Mouse (Mus musculus) embryo, embryonic 11.5 days (tissue): ENCODE measurements around the gene Fancd2os.
A peak's percentile ranks its signal among the peaks of the same experiment; 100 is the strongest.

Experiments
- DNase-seq: peaks from one replicate; pipeline ENCODE4 v3.0.0-alpha.2; 2012; ENCODE audit warnings: low read depth, low spot score

The Fancd2os gene

DNA sequence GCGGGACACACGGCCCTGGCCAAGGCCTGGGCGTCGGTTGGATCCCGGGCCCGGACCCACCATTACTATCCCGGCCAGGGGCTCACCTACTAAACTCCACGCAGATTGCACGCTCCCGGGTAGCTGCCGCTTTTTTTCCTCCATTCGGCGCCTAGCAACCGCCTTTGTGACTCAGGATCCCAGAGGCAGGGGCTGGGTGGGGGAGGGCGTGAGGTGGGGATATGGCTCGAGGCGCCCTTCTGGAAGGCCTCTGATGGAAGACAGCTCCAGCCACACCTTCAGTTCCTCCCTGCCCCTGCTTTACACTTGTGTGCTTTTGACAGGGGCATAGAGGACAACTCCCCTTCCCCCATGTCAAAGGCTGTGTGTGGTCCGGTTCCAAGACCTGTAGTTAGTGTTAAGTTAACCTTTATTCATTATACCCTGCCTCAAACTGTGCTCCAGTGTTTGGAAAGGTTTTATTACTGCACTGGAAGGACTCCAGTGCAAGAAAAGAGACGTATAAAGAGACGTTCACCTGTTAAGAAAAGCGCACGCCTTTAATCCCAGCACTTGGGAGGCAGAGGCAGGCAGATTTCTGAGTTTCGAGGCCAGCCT is at the start of gene Fancd2os:
Gene Fancd2os, minus strand, starts transcription at position 173 of the 597 bp plus-strand sequence.
- no peak for DNase-seq

DNA sequence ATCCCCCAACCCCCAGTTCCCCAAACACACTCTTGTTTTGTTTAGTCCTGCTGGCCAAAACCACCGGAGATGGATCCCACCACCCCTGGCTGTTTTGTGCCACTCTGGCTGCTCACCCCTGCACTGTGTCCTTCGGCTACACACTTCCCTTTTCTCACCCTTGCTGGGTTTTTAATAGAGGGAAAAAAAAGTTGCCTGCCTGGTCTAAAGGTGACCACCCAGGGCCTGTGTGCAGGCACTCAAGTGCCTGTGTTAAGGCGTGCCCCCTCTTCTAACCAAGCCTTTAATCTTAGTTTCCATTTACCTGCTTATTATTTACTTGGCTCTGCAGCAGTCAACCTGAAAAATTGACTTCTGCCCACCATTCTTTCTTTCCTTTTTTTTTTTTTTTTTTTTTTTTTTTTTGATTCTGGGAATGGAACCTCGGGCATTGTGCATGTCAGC is 49.7 kb upstream of the Fancd2os start:
- DNase-seq = no peak

DNA sequence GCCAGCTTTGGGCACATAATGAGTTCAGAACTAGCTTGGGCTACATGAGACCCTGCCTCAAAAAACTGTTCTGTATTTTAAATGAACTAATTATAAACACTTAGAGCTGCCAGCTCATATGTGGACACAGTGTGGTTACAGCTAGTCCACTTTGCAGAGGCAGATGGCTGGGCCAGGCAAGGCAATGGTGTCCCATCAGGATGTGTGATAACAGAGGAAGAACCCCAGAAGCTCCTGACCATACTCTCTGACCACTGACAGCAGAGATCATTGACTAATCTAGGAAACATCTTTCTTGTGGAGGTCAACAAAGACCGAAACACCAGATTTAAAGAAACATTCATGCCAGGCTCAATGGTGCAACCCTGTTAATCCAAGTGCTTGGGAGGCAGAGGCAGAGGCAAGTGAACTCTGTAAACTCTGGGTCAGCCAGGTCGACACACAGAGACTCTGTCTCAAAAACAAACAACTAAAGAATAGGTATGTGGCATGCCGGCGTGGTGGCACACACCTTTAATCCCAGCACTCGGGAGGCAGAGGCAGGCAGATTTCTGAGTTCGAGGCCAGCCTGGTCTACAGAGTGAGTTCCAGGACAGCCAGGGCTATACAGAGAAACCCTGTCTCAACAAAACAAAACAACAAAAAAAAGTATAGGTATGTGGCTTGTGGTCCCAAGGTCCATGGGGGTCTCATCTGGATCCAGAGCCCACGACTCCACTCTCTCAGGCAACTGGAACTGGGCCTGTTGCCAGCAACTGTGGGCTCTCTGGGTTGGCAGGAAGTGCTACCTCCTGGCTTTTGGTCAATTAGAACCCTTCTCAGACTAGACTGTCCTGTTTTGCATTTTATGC is 49.1 kb upstream of the Fancd2os start:
- DNase-seq = no peak

DNA sequence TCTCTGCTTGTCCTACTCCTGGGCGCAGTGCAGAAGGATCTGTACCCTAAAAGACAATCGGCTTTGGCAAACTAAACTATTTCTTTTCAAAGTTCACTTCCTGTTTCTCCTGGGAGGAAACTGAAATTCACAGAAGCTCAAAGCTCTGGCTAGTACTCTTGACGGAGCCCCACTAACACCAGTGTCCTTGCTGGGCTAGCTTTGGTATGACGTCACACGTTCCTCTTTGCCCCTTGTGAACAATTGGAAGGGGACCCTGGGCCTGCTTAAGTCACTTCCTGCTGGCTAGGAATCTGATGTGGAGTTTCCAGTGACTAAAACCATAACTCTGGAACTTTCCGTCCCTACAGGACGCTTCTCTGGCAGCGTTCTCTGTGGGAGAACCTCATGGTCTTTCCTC is 44.3 kb upstream of the Fancd2os start:
- no peak for DNase-seq

DNA sequence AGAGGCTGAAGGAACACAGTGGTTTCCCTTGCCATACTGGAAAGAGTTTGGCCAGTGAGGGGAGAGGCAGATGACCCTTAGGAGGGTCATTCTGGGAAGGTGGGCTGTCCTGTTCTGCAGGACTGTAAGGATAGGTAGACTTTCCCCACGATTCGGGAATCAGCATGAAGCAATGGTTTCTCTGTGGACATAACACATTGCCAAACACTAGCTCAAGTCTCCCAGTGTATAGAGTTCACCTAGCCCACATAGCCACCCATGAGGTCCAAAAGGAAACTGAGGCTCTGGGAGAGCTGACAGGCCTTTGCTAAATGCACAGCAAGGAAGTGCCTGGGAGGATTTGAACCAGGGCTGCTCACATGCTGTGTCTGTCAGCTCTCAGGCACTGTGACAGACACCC is 43.5 kb upstream of the Fancd2os start:
- no peak for DNase-seq

DNA sequence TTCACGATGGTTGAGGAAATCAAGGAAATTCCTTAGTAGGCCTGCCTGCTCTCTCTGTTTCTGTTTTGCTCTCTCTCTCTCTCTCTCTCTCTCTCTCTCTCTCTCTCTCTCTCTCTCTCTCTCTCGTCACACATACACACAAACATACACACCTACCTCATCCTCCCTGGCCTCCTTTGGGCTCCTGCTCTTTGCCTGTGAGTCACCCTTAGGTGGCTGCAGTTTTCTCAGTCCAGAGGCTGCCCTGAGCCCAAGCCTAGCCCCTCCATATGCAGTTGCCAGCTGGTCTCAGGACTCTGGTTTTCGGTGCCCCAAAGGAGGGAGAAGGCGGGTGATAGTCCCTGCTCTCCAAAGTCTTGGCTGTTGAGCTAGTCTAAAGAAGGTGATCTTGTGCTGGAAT is 42.5 kb upstream of the Fancd2os start:
- no peak for DNase-seq

DNA sequence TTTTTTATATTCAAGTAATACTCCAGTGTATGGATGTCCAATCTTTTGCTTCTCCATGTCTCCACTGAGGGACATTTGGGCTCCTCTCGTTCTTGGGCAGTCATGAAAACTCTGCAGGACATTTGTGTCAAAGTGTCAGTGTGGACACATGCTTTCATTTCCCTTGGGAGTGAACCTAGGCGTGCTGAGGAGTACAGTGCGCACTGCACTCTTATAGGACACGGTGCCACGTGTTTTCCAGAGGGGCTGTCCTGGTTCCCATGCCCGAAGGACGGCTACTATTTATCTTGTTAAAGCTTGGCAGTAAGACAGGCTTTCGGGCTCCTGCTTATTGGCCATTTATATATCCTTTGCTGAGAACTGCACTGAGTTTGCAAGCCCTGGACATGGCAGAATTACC is 42.1 kb upstream of the Fancd2os start:
- DNase-seq = no peak

DNA sequence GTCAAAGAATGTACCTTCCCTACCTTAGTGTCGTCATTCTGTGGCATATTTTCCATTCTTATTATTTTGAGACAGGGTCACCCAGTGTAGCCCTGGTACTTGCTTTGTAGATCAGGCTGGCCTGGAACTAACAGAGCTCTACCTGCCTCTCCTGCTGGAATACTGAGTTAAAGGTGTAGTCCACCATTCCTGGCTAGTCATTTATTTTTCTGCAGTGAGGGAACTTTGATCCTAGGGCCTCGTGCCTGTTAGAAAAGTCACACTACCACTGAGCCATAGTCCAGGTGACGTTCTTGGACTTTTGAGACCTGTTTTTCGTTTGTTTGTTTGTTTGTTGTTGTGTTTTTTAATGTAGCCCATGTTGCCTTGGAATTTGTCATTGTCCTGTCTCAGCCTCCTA is 38.7 kb upstream of the Fancd2os start:
- DNase-seq = no peak

DNA sequence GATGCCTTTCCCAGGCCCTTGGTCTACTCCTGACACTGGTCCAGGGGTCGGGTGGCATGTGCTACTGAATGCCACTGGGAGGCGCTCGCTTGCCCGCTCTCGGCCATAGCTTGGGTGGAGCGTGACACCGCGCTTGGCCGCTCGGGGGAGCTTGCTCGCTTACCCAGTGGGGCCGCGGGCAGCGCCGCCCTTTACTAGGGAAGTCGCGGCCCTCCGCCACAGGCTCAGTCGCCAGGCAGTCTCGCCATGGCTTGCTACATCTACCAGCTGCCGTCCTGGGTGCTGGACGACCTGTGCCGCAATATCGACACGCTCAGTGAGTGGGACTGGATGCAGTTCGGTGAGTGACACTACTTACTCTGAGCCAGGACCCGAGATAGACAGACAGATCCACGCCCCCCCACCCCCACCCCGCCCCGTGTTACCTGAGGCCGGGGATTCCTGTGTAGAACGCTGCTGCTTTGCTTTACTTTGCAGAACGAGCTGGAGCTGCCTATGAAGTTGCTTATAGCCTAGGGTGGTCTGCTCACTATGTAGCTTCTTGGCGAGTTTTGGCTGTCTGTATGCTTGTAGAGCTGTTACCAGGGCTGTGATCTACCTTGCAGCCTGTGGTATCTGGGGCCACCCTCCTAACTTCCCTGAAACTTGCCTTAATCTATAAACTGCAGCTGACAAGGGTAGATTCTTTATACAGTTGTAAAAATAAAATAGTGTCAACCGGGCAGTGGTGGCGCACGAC is 38.0 kb upstream of the Fancd2os start, which contains the start of gene Irak2:
Gene Irak2, plus strand, starts transcription at position 166 of the 739 bp plus-strand sequence.
- peak; percentile 85 for DNase-seq

DNA sequence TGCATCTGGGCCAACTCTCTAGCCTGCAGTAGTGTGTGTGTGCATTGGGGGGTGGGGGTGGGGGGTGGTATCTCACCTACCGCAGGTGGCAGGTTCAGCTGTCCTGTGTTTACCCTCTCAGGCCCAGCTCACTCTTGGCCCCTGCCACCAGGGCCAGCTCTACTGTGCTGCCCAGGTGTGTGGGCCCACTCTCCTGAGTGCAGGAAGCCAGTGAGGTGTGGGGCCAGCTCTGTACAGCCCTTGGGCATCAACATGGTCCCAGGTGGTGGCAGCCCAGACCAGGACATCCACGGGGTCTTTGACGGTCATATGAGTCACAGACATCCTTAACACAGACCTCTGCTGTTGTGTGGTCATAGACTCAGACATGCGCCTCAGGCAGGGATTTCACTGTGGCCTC is 32.3 kb upstream of the Fancd2os start:
- DNase-seq = no peak

DNA sequence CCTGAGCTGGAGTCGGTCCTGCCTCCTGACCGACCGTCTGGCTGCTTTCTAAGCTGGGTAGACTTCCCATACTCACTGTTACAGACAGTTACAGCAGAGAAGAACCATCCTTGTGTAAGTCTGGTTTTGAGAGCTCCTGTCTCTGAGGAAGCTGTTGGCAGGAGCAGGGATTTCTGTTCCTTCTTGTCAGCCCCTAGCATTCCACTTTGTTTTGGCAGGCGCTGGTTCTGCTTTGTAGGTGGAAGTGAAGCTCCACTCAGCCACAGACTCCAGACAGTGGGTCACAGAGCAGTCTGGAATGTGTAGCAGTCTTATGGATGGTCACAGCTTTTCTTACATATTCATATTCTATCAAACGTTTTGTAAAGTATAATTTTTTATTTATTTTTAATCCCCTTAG is 29.8 kb upstream of the Fancd2os start:
- no peak for DNase-seq

DNA sequence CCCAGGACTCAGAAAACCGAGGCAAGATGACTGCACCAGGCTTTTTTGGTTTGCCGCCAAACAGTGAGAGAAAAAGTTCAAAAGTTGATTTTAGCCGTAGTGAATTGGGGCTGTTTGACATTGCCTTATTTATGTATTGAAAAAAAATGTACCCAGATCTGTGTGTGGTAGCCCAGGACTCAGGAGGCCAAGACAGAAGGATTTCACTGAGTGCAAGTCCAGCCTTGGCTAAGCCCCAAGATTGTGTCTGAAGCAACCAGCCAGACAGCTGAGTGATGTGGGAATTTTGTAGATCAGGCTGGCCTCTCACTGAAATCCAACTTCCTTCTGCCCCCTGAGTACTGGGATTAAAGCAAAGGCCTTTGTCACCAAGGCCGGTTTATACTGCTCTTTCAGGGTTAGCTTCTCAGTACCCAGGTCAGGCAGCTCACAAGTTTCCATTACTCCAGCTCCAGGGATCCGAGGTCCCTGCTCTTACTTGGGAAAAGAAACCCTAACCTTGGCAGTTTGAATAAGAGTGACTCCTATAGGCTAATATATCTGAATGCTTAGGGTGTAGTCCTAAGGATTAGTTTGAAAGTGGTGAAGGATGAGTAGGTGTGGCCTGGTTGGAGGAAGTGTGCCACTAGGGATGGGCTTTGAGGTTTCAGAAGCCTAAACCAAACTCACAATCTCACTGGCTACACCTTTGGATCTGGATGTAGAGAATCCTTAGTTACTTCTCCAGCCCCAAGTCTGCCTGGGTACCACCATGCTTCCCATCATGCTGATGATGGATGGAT is 24.7 kb upstream of the Fancd2os start:
- no peak for DNase-seq

DNA sequence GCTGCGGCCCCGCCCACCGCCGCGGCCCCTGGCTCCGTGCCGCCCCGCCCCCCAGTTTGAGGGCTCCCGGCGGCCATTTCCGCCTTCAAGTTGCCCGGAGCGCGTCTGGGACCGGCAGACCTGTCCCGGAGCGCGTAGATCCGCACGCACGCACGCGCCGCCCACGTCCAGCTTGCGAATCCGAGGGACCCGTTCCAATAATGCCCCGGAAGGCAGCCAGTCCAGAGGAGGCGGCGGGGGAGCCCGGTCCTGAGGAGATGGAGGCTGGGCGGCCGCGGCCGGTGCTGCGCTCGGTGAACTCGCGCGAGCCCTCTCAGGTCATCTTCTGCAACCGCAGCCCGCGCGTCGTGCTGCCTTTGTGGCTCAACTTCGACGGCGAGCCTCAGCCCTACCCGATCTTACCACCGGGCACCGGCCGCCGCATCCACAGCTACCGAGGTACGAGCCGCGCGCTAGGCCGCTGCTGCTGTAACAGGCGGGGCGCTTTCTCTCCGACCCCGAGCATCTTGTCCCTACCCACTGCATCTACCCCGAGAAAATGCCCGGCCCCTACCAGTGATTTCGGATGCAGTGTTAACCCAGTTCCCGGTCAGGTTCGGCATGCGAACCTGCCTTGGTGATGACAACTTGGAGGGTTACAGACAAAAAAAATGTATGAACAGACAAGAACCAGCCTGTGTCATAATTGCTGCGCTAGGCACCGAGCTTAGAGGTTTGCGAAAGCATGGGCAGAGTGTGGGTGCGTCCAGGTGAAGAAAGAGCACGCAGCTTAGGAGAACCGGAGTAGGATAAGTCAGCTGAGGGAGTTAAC is 23.6 kb upstream of the Fancd2os start, which contains the start of gene Vhl:
Gene Vhl, plus strand, starts transcription at position 19 of the 811 bp plus-strand sequence.
- DNase-seq = peak; percentile 65

DNA sequence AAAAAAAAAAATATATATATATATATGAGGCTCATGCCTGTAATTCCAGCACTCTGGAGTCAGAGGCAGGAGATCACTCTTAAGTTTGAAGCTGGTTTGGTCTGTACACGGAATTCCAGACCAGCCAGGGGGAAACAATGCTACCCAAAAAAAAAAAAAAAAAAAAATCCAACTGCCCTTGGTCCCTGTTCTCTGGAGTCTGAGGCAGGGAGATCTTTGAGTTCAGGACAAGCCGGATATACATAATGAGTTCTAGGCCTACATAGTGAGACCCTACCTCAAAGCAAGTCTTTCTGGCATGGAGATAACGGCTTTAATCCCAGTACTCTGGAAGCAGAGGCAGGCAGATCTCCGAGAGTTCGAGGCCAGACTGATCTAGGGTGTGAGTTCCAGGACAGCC is 22.9 kb upstream of the Fancd2os start:
- DNase-seq = no peak

DNA sequence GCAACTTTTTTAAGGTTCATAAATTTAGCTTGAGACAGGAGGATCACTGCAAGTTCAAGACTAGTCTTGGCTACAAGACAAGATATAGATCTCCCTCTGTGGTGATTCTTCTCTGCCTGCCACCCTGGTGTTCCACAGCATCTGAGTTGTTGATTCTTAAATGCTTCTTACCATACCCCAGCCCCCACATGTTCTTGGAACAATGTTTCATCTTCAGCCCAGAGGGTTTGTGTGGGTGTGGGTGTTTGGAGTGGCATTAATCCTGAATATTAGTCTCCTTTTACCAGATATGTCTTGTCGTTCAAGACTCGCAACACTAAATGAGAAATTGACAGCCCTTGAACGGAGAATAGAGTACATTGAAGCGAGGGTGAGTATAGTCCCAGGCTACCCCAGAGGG is 15.0 kb upstream of the Fancd2os start:
- no peak for DNase-seq

DNA sequence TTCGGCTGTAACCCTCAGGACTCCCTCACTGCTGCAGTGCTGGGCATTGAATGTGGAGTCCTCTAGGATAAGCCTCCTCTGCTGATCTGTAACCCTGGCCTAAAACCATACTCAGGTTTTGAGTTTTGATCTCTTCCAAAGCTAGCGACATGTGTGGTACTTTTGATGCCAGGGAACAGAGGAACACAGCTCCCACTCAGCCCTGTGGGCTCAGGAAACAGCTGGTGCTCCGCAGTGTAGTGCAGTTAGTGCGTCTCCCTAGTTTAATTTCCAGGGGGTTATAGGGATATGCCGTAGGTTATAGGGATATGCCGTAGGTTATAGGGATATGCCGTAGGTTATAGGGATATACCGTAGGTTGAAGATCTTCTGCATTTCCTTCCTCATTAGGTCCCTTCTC is 14.5 kb upstream of the Fancd2os start:
- no peak for DNase-seq

DNA sequence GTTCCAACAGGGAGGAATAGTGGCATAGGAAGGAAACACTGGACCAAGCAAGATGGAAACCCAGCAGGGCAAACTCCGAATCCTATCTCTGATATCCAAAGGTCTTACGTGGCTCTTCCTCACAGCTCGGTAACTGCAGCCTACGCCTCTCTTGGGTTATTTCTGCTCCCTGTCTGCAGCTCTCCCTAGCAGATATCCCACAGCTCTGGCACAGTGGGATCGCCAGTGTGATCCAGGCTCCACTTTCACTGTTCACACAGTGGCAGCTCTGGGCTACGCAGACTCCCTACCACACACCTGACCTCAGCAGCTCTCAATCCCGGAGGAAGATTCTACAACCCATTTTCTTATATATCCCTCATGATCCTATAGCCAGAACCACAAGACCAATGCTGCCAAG is 13.6 kb upstream of the Fancd2os start:
- DNase-seq = no peak

DNA sequence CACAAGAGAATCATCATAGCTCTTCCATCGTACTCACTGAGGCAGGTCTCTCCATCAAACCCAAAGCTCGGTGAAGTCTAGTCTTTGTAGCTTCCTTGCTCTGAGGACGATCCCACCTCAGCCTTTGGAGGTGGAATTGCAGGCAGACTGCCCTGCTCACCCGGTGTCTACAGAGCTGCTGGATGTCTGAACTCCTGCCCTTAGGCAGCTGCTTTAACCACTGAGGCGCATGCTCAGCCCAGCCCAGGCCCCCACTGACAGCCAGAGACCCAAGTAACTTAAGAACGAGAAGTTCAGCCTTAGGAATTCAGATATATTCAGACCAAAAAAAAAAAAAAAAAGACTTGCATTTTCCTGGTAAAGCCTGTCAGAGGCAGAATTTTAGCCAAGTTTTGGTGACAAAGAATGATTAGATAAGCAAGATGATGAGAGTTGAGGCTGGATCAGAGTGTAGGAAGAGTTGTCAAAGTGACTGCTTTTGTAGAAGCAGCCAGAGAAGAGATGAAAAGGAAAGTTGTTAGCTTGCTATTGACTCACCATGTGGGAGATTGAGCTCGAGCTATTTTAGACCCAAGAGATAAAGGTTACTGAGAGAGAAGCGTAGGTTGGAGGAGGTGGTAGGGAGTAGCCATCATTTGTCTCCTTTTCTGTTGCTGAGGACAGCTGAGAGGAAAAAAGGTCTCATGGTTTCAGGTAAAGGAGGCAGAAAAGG is 11.9 kb upstream of the Fancd2os start:
- DNase-seq = no peak

DNA sequence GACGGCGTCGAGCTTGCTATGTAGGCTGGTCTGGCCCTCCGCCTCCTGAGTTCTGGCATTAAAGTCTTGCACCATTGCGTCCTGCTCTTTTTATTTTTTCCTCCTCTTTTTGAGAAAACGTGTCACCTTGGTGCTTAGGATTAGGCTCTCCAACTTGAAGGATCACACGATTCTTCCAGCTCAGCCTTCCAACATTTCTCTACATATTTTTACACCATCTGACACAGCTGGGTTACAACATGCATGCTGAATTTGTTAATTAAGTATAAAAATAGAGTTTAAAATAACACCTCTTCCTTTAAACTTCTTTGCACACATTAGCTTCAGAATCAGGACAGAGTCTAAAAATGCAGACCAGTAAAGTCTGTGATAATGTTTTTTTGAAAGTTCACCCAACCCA is 8.8 kb upstream of the Fancd2os start:
- no peak for DNase-seq

DNA sequence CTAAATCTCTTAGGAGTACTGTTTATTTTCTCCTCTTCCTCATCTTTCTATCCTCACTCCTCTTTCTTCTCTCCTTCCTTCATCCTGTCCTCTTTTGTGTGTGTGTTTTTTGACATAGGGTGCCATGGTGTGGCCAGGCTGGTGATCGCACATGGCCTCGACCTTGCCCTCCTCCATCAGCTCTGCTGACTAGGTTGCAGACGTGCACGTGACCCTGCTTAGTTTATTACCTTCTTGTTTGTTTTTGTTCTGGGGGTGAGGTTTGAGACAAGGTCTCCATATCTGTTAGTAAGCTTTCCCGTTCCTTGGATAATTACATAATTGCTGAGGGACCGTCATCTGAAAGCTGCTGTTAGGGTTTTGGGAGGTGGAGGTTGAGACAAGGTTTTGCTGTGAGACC is 8.4 kb upstream of the Fancd2os start:
- DNase-seq = no peak
